Mouse (Mus musculus) CD4-positive, CD25-positive, alpha-beta regulatory T cell, adult 9 weeks (primary cell): ENCODE results near the gene Tnip3. TPM values are rescaled to one million over a fixed set of nuclear protein-coding genes. Genes with fewer than 3 reads are reported as not detected.

Experiments used
- polyA plus RNA-seq: library from polyadenylated mRNA; unstranded; fragments of 100-300 nt; shearing (Covaris generic); gene quantifications from one replicate; pipeline ENCODE4 v1.2.1, GENCODE M21; 2017

Tnip3 gene
- polyA plus RNA-seq = 4.2 TPM

GRCm38 (mm10) chr6:65525192-65525591 lies at the start of gene Tnip3:
Tnip3 (plus strand) TSS chr6:65525313.

GRCm38 (mm10) chr6:65671451-65671850 lies 146.3 kb downstream of the Tnip3 start, which contains the start of gene Ndnf:
Ndnf (plus strand) TSS chr6:65671590.

Other genes starting within 250 kb of the Tnip3 start
- gene C130060K24Rik, start 144.2 kb upstream of the Tnip3 start, polyA plus RNA-seq = not detected
- 0.76 TPM for gene Ndnf, start 146.3 kb downstream of the Tnip3 start, polyA plus RNA-seq